Mouse (Mus musculus) spleen, adult 2 months (tissue): ENCODE data around the gene Pkd1l3.

Source experiments
- CTCF ChIP-seq: fragments of 200-500 bp; IDR thresholded peaks from 2 replicates; pipeline ENCODE4 v1.5.1; 2011; ENCODE audit warnings: mild to moderate bottlenecking, inconsistent platforms; ENCODE audit not compliant: insufficient read depth, insufficient read length, insufficient replicate concordance; ENCODE audit errors: extremely low read depth
- POLR2A ChIP-seq: fragments of 200-500 bp; IDR thresholded peaks from 2 replicates; pipeline ENCODE4 v1.6.1; 2011; ENCODE audit warnings: low read depth, low read length, inconsistent platforms

GRCm38 (mm10) chr8:109593117-109593788 lies 21.1 kb upstream of the Pkd1l3 start:
- TF ChIP-seq POLR2A (no peak), CTCF (no peak)
